Mouse (Mus musculus): ENCODE results near the gene Sh3pxd2a.

The Sh3pxd2a gene

GRCm38 (mm10) chr19:47327896-47328882 is 136.0 kb downstream of the Sh3pxd2a start:
- peak; percentile 44 for DNase-seq

- DNase-seq: peak; percentile 66
Observed at GRCm38 (mm10) chr19:47325881-47326280, 138.3 kb downstream of the Sh3pxd2a start.

GRCm38 (mm10) chr19:47323096-47323849 is 140.9 kb downstream of the Sh3pxd2a start:
- DNase-seq: no peak

- DNase-seq: peak; percentile 66
Observed at GRCm38 (mm10) chr19:47320331-47320668, 143.9 kb downstream of the Sh3pxd2a start.

GRCm38 (mm10) chr19:47319521-47320330 is 144.5 kb downstream of the Sh3pxd2a start:
- DNase-seq: no peak

- DNase-seq: no peak
Observed at GRCm38 (mm10) chr19:47319061-47319460, 145.1 kb downstream of the Sh3pxd2a start.

GRCm38 (mm10) chr19:47317063-47317938 is 146.9 kb downstream of the Sh3pxd2a start:
- peak; percentile 55 for DNase-seq

GRCm38 (mm10) chr19:47316288-47317062 is 147.7 kb downstream of the Sh3pxd2a start:
- DNase-seq: peak; percentile 67

- DNase-seq: no peak
Observed at GRCm38 (mm10) chr19:47315917-47316265, 148.3 kb downstream of the Sh3pxd2a start.

- DNase-seq: no peak
Observed at GRCm38 (mm10) chr19:47315091-47315916, 148.9 kb downstream of the Sh3pxd2a start.

- peak; percentile 52 for DNase-seq
Observed at GRCm38 (mm10) chr19:47314076-47314941, 149.9 kb downstream of the Sh3pxd2a start.

- peak; percentile 78 for DNase-seq
Observed at GRCm38 (mm10) chr19:47313387-47314075, 150.7 kb downstream of the Sh3pxd2a start.

- no peak for DNase-seq
Observed at GRCm38 (mm10) chr19:47311162-47311561, 153.0 kb downstream of the Sh3pxd2a start.

- DNase-seq: no peak
Observed at GRCm38 (mm10) chr19:47309824-47310223, 154.4 kb downstream of the Sh3pxd2a start.

- DNase-seq: no peak
Observed at GRCm38 (mm10) chr19:47306917-47307315, 157.3 kb downstream of the Sh3pxd2a start.

GRCm38 (mm10) chr19:47306128-47306916 is 157.9 kb downstream of the Sh3pxd2a start:
- DNase-seq: no peak

GRCm38 (mm10) chr19:47305401-47305800 is 158.8 kb downstream of the Sh3pxd2a start:
- DNase-seq: no peak

Data from retina, postnatal 1 day (tissue).